Mouse (Mus musculus) neural tube, embryonic 15.5 days (tissue): ENCODE measurements at regions not wholly inside any gene's neighbourhood (a gene's known extent, or its start where the extent isn't known, plus 50 kb on each side); places are given as distances from the start of the nearest gene placed in this dataset.

Experiments
- ATAC-seq: fragments of 200-750 bp; cut with Nextera tagmentation; 2 replicates; pipeline ENCODE4 v1.8.0; 2017; ENCODE audit warnings: mild to moderate bottlenecking, moderate TSS enrichment, moderate library complexity; ENCODE audit not compliant: low FRiP score
- H3K27ac ChIP-seq: fragments of 300-500 bp; sonication (generic); replicated peaks from 2 replicates; pipeline ENCODE4 v1.5.1; 2015; ENCODE audit warnings: mild to moderate bottlenecking, inconsistent platforms
- H3K27me3 ChIP-seq: fragments of 300-500 bp; sonication (generic); replicated peaks from 2 replicates; pipeline ENCODE4 v1.6.1; 2015; ENCODE audit warnings: inconsistent platforms
- H3K36me3 ChIP-seq: fragments of 300-500 bp; sonication (generic); 2 replicates; pipeline ENCODE4 v1.6.1; 2015; ENCODE audit warnings: inconsistent platforms
- H3K4me1 ChIP-seq: fragments of 300-500 bp; sonication (generic); 2 replicates; pipeline ENCODE4 v1.6.1; 2015; ENCODE audit warnings: inconsistent platforms
- H3K4me2 ChIP-seq: fragments of 300-500 bp; sonication (generic); 2 replicates; pipeline ENCODE4 v1.6.1; 2015; ENCODE audit warnings: inconsistent platforms, mild to moderate bottlenecking, moderate library complexity
- H3K4me3 ChIP-seq: fragments of 300-500 bp; sonication (generic); replicated peaks from 2 replicates; pipeline ENCODE4 v1.5.1; 2015; ENCODE audit warnings: mild to moderate bottlenecking, inconsistent platforms
- H3K9ac ChIP-seq: fragments of 300-500 bp; sonication (generic); replicated peaks from 2 replicates; pipeline ENCODE4 v1.6.1; 2015; ENCODE audit warnings: mild to moderate bottlenecking, inconsistent platforms
- H3K9me3 ChIP-seq: fragments of 300-500 bp; sonication (generic); replicated peaks from 2 replicates; pipeline ENCODE4 v1.6.1; 2016; ENCODE audit warnings: inconsistent platforms
- WGBS: fragments of 180-500 bp; shearing (Covaris S2); methylation state at CpG from one replicate; pipeline ENCODE4 v1.1.7; 2015; ENCODE audit warnings: mixed read lengths; 5-methylcytosine and 5-hydroxymethylcytosine counted together

DNA sequence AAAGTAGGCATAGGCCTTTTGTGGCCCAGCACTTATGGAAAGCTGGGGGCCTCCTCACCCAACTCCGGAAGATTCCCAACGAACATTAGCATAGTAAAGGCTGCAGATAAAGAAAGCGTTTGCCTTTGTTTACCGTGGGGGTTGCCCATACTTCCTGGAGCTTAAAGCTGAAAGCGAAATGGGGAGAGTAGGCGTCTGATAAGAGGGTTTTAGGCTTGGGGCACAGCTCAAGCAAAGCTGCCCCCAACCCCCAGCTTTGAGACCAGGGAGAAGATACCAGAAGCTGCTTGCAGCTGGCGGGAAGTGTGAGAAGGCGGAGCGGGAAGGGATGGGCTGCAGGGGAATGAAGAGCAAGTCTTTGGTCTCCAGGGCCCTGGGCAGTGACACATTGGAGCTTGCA, 356.9 kb downstream of the Bcor start:
- Histone ChIP-seq H3K9ac (no peak overlapping the region), H3K9me3 (no peaks in the 10 kb centered on the region), H3K36me3 (no peaks in the 10 kb centered on the region), H3K27me3 (peaks cover 24% of the 10 kb centered on the region; the same call in 1 of the 2 replicates), H3K4me1 (peaks cover 27% of the 10 kb centered on the region), H3K4me2 (no peak overlapping the region), H3K4me3 (no peak overlapping the region), H3K27ac (no peak overlapping the region)
- no peak for ATAC-seq
- 31% methylated on average over 9 of the region's 9 CpGs for WGBS

DNA sequence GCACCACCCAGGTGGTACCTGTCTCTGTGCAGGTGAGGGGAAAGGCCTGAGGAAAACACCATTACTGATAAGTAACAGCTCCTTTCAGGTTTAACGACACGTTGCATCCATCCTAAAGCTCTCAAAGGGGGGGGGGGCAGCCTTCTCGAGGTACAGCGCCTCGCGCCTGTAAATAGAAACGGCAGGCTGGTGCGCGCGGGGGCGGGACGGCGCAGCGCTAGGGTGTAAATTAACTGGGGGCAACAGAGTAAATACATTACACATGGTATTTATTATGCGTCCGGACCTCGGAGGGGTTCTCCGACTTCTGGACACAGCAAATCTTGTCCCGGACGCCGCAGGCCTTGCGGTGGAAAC, 353.3 kb downstream of the Bcor start:
- Histone ChIP-seq H3K9me3 (no peaks in the 10 kb centered on the region), H3K4me3 (peak overlapping the region; percentile 41), H3K27ac (peak overlapping the region; percentile 80), H3K36me3 (no peaks in the 10 kb centered on the region), H3K4me1 (peaks cover 19% of the 10 kb centered on the region), H3K27me3 (peaks cover 25% of the 10 kb centered on the region; the same call in 1 of the 2 replicates), H3K9ac (peak overlapping the region; percentile 48), H3K4me2 (peak overlapping the region; percentile 68)
- ATAC-seq: peak; percentile 16; the same call in 1 of the 2 replicates
- WGBS: 5% methylated on average over 22 of the region's 22 CpGs

DNA sequence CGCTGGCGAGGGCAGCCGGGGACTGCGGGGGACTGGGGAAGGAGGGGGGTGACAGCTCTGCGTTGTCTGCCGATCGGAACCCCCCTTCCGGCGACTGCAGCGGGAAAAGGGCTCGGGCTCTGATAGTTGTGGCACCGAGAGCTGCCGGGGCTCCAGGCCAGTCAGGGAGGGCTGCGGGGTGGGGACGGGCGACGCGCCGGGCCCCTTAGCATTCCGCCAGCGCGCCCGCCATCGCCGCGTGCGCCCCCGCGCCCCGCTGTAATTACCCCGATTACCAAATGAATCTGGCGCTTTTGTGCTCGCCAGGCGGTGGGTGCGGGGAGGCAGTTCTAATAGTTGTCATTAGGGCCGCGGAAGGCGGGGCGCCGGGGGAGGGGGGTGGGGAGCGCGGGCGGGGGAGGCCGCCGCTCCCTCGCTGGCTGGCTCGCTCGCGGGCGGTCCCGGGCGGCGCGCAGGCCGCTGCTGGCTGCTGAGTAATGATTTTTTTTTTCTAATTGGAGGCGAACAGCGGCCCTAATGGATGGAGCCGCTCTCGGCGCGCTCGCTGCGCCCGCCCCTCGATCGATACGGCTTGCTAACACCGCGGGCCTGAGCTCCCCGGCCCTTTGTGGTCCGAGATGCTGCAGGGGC, 352.8 kb downstream of the Bcor start:
- Histone ChIP-seq H3K4me3 (peak overlapping the region; percentile 41), H3K9me3 (no peaks in the 10 kb centered on the region), H3K27ac (peak overlapping the region; percentile 80), H3K36me3 (no peaks in the 10 kb centered on the region), H3K4me1 (peaks cover 19% of the 10 kb centered on the region), H3K4me2 (peak overlapping the region; percentile 68), H3K9ac (peak overlapping the region; percentile 48), H3K27me3 (peaks cover 29% of the 10 kb centered on the region; the same call in 1 of the 2 replicates)
- peak; percentile 82 for ATAC-seq
- WGBS: 6% methylated on average over 45 of the region's 71 CpGs

DNA sequence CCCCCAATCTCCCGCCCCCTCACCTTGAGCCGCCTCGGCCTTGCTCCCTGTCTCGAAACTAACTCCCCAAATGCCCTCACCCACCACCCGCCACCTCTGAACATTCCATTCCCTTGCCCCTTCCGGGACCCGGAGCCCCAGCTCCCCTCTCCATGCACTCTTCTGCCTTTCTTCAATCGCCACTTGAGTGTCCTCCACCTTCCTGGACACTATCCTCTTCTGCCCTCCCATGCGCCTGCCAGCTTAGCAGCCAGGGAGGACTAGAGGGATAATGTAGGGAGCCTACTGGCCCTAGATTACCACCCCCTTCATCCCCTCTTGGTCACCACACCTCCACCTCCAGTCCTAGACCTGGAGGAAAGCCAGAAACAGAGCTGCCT, 352.3 kb downstream of the Bcor start:
- ATAC-seq: peak; percentile 8; the same call in 1 of the 2 replicates
- peak overlapping the region; percentile 80 for H3K27ac ChIP-seq
- peak overlapping the region; percentile 41 for H3K4me3 ChIP-seq
- H3K36me3 ChIP-seq: no peaks in the 10 kb centered on the region
- no peaks in the 10 kb centered on the region for H3K9me3 ChIP-seq
- WGBS: 4% methylated on average over 8 of the region's 9 CpGs
- peaks cover 19% of the 10 kb centered on the region for H3K4me1 ChIP-seq
- peak overlapping the region; percentile 48 for H3K9ac ChIP-seq
- H3K27me3 ChIP-seq: peaks cover 34% of the 10 kb centered on the region; the same call in 1 of the 2 replicates
- peak overlapping the region; percentile 68 for H3K4me2 ChIP-seq

DNA sequence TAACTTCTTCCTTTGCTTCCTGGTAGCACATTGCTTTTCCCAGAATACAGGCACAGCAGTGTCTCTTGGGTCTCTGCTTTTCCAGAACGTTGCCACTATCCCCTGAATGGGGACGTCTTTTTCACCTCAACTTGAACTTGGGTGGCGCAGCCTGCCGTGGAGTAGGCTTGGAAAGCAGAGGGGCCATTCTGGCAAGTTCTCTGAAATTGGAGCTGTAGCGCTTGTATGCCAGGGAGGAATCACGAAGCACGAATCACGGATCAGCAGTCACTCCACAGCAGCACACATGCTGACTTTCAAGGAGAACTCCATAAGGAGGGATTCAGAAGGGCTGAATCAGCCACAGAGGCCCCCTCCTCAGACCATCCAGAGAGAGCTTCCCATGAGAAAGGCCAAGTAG, 351.2 kb downstream of the Bcor start:
- ATAC-seq: no peak
- no peaks in the 10 kb centered on the region for H3K36me3 ChIP-seq
- no peak overlapping the region for H3K9ac ChIP-seq
- H3K4me2 ChIP-seq: no peak overlapping the region
- no peak overlapping the region for H3K4me3 ChIP-seq
- H3K27ac ChIP-seq: no peak overlapping the region
- no peaks in the 10 kb centered on the region for H3K9me3 ChIP-seq
- H3K4me1 ChIP-seq: peaks cover 12% of the 10 kb centered on the region
- WGBS: 56% methylated on average over 8 of the region's 8 CpGs
- peaks cover 32% of the 10 kb centered on the region; the same call in 1 of the 2 replicates for H3K27me3 ChIP-seq

DNA sequence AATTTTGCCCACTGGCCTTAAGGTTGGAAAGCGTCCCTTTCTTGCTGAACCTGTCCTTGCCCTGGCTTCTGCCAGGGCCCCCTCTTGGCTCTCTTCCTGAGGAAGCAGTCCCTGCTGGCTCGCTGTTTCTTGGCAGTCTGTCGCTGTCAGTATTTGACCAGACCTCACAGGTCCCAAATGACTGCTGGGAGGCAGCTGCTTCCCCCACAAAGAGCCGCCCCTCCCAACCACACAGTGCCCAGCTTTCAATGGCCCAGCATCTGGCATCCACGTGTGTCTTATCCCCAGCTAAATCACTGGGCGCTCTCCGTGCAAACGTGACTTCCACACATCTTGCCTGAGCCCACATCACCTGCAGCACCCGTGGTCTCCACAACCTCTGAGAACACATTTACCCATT, 345.3 kb downstream of the Bcor start:
- H3K27me3 ChIP-seq: 0 out of 2 replicates have a peak, but pooled peaks cover 14% of the 10 kb centered on the region
- no peak overlapping the region for H3K27ac ChIP-seq
- H3K9ac ChIP-seq: no peak overlapping the region
- no peak overlapping the region for H3K4me2 ChIP-seq
- H3K4me1 ChIP-seq: no peaks in the 10 kb centered on the region
- H3K9me3 ChIP-seq: no peaks in the 10 kb centered on the region
- H3K4me3 ChIP-seq: no peak overlapping the region
- H3K36me3 ChIP-seq: no peaks in the 10 kb centered on the region
- WGBS: 33% methylated on average over 9 of the region's 9 CpGs
- no peak for ATAC-seq

DNA sequence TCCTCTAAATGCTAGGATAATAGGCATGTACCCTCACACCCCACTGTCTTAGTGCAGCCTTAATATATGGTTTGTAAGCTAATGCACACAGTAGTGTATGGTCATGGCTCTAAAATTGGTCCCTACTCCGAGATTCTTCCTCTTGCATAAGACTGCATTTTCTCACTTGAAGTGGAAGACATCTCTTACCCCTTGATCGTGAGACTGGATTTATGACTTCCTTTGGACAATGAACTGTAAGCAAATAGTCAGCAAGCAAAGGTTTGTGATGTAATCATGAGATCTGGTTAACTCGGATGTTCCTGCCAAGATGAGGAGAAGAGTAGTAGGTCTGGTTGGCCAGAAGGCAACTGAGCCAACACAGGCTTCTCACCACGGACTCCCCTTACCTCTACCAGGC, 344.3 kb downstream of the Bcor start:
- Histone ChIP-seq H3K9ac (no peak overlapping the region), H3K4me2 (no peak overlapping the region), H3K4me1 (no peaks in the 10 kb centered on the region), H3K27ac (no peak overlapping the region), H3K36me3 (no peaks in the 10 kb centered on the region), H3K4me3 (no peak overlapping the region), H3K9me3 (no peaks in the 10 kb centered on the region), H3K27me3 (0 out of 2 replicates have a peak, but pooled peaks cover 14% of the 10 kb centered on the region)
- WGBS: 78% methylated on average over 4 of the region's 4 CpGs
- ATAC-seq: no peak

DNA sequence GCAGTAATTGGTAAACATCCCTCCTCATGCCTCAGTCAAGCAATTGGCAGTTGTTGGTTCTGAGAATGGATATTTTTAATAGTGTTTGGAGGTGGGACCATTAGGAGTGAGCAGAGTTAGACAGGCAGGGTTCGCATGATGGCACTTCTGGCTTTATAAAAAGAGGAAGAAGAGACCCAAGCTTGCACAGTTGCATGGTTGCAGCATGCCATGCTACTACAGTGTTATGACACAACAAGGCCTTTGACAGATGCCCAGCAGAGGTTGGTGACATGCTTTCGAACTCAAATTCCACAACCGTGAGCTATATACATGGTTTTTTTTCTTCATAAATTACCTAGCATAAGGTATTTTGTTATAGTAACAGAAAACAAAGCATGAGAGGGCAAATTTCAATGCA, 341.5 kb downstream of the Bcor start:
- H3K36me3 ChIP-seq: no peaks in the 10 kb centered on the region
- H3K4me1 ChIP-seq: no peaks in the 10 kb centered on the region
- H3K4me2 ChIP-seq: no peak overlapping the region
- no peak overlapping the region for H3K9ac ChIP-seq
- 96% methylated on average over 3 of the region's 3 CpGs for WGBS
- no peaks in the 10 kb centered on the region for H3K9me3 ChIP-seq
- no peak for ATAC-seq
- no peak overlapping the region for H3K27ac ChIP-seq
- H3K27me3 ChIP-seq: 0 out of 2 replicates have a peak, but pooled peaks cover 3% of the 10 kb centered on the region
- H3K4me3 ChIP-seq: no peak overlapping the region

DNA sequence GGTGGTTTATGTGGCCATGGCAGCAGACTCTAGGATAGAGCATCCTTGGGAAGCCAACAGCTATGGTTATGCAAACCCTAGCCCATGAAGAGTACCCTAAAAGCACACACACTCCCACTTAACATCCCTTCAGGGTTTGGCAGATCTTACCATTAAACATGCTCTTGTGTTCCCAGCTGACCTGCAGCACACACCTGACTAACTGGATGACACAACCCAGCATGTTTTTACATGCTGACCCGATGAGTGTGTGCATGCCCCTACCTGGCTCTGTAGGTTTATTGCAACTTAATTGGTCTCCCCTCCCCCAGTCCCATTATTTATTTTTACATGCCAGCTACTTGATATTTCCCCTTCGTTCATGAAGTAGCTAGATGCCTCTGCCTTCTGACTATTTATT, 339.0 kb downstream of the Bcor start:
- H3K4me3 ChIP-seq: no peak overlapping the region
- no peaks in the 10 kb centered on the region for H3K4me1 ChIP-seq
- H3K9me3 ChIP-seq: no peaks in the 10 kb centered on the region
- H3K9ac ChIP-seq: no peak overlapping the region
- H3K4me2 ChIP-seq: no peak overlapping the region
- WGBS: 53% methylated on average over 2 of the region's 2 CpGs
- no peaks in the 10 kb centered on the region for H3K36me3 ChIP-seq
- H3K27ac ChIP-seq: no peak overlapping the region
- ATAC-seq: no peak
- no peaks in the 10 kb centered on the region for H3K27me3 ChIP-seq

DNA sequence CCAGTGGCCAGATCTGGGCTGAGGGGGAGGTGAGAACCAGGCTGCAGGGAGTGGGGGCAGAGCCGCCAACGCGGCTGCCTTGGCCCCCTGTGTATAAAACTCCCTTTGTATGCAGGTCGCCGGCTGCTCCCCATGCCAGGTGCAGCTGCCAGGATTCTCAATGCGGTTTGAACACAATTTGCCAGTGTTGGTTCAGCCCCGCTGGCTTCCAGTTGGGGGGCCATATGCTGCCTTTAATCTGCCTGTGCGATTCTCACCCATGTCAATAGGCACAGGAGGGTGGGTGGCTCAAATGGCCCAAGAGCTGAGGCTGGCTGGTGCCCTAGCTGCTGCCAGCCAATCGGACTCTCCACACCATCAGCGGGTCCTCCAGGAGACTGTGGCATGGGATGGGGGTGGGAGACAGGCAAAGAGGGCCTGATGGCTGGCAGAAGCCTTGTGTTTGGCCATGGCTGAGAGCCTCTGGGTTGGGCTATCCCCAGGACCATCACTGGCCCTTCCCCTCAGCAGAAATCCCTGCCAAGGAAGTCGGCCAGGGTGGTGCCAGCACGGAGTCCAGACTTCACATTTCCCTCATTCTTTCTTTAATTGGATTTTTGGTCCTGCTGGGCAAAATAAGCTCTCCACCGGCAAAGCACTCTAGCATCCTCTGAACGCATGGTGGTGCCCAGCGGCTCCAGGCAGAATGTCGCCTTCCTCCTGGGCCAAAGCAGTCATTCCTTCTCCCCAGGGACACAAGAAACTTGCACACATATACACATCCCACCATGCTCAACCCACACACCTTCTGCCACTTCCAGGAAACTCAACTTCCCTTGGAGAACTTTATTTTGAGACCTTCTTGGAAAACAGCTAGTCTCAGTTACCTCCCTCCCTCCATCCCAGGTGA, 338.0 kb downstream of the Bcor start:
- Histone ChIP-seq H3K4me1 (peaks cover 7% of the 10 kb centered on the region; the same call in 1 of the 2 replicates), H3K27ac (no peak overlapping the region), H3K9me3 (no peaks in the 10 kb centered on the region), H3K27me3 (no peaks in the 10 kb centered on the region; the same call in 1 of the 2 replicates), H3K4me2 (no peak overlapping the region), H3K9ac (no peak overlapping the region), H3K4me3 (no peak overlapping the region), H3K36me3 (no peaks in the 10 kb centered on the region)
- 45% methylated on average over 16 of the region's 16 CpGs for WGBS
- peak; percentile 73 for ATAC-seq

DNA sequence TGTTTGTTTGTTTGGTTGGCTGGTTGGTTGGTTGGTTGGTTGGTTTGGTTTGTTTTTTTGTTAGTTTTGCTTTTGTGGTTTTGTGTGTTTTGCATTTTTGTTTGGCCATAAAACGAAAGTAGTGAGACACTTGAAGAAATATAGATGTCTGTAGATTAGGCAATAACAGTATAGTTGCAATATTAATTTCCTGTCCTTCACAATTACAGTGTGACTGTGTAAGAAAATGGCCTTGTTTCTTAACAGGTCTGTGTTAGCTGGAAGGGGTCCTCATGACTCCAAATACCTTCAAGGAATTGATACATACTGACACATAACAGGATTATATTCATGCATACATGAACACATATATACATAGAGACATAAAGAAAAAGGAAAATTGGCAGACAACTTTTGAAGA, 334.2 kb downstream of the Bcor start:
- H3K9ac ChIP-seq: no peak overlapping the region
- 82% methylated on average over 1 of the region's 1 CpGs for WGBS
- no peaks in the 10 kb centered on the region for H3K9me3 ChIP-seq
- peaks cover 9% of the 10 kb centered on the region; the same call in 1 of the 2 replicates for H3K4me1 ChIP-seq
- H3K27me3 ChIP-seq: peaks cover 3% of the 10 kb centered on the region; the same call in 1 of the 2 replicates
- no peak overlapping the region for H3K4me3 ChIP-seq
- ATAC-seq: no peak
- H3K4me2 ChIP-seq: no peak overlapping the region
- H3K36me3 ChIP-seq: no peaks in the 10 kb centered on the region
- H3K27ac ChIP-seq: no peak overlapping the region
